Mouse (Mus musculus) left cerebral cortex, adult 11 months (tissue): ENCODE data around the gene Nlrc4.

ENCODE experiments used
- DNase-seq: peaks from one replicate; pipeline ENCODE4 v3.0.0; 2022; ENCODE audit warnings: low spot score

The Nlrc4 gene

DNA sequence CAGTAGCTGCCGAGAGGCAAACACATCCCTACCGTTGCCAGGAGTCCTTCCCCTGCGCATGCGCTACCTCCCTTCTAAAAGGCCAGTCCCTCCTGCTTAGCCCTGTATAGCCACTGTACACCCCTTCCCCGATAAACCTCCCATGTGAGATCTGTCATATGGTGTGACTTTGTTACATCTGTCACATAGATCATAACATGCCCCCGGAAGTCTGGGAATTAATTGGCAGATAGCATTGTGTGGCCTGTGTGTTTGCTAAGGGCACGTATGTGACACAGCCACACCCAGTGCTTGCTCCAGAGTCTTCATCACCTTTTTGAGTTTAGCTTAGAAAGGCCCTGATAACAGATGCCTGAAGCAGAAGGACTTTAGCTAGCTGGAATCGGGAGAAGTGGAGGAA is 28.9 kb downstream of the Nlrc4 start:
- no peak for DNase-seq

DNA sequence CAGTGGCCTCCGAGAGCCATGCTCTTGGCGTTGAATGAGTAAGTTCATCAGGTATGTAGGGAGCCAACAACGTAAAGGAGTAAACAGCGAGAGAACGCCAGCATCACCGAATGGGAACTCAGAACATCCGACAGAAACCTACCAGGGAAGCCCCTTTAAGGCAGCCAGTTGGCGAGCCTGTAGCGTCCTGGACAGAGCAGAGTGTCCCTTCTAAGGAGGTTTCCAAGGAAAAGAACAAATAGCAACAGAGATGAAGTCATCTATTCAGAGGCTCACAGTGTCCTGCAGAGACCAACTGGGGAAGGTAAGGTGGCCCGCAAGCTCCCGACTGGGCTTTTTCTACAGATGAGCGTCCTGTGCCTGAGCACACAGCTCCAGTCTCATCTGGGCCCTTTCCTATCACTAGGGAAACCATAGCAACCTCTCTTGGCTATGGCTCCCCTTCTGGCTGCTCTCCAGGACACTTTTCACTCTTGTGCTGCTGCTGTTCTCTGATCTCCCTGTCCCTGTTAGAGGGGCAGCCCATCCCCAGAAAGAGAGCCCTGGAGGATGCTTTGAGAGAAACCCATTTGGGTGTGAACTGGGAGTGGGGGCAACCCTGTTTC is 34.4 kb downstream of the Nlrc4 start:
- DNase-seq = no peak

- DNase-seq = no peak
These were observed 38.3 kb downstream of the Nlrc4 start for GRCm38 (mm10) chr17:74420656-74421055.

DNA sequence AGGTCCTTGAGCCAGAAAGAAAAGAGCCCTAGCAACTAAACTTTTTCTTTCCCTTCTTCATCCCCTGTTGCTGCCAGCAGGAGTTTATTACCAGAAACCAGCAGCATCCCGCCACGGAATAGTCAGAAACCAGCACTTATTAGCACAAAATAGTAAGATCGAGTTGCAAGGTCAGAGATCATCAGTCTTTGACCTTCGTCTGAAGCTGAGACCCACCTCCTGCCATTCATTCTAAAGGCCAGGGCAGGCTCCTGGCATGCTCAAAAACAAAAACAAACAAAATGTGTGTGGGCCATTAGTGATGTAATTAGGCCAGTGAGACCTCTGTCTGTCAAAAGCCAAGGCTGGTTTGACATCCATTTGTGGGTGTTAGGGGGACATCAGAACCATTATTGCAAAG is 40.8 kb downstream of the Nlrc4 start:
- DNase-seq = no peak

DNA sequence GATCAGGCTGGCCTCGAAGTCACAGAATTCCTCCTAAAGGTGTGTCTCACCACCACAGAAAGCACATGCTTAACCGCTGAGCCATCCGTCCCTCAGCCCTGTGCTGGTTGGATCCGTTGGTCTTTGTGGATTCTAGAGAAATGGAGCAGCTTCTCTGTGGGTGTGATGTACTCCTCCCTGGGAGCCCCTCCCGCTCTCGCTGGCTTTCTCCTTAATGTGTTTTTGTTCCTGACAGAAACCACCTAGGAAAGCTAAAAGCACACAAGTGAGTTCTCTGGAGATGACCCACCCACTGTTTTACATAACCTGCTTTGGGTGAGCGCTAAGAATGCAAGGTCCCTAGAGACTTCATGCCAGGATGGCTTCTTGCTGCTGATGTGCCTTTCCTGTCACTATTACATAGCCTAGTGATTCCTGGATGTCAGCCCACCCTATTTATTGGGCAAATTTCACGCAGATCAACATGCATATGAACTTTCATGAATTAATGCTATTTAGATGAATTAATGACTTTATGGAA is 42.0 kb downstream of the Nlrc4 start:
- no peak for DNase-seq

DNA sequence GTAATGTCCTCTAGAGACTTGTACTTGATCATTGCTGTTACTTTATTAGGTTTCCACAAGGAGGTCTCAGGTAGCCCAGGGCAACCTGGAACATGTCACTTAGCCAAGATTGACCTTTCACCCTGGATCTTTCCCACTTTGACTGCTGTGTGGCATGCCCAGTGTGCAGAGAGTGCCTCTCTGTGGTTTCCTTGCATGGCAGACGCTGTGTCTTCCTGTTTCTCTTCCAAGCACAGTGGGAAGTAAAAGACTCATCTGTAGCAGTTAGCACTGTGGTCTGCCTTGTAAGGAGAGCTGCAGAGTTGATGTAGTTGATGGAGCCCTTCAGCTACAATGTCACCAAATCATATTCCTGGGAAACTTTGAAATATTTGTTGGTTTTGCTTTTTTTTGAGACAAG is 44.3 kb downstream of the Nlrc4 start:
- DNase-seq = no peak

DNA sequence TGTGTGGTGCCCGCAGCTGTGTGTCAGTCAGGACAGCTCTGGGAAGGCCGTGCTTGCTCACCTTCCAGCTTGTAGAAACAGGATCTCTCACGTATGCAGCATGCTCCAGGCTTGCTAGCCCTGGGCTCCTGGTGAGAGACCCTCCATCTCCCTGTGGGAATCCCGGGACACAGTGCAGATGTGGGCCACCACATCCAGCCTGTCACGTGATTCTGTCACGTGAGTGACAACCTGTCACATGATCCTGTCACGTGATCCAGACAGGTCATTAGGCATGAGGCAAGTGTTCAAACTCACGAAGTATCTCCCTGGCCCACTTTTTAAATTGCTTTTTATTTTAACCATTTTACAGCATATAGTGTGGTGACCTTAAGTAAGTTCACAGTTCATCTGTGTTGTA is 45.6 kb downstream of the Nlrc4 start:
- no peak for DNase-seq

DNA sequence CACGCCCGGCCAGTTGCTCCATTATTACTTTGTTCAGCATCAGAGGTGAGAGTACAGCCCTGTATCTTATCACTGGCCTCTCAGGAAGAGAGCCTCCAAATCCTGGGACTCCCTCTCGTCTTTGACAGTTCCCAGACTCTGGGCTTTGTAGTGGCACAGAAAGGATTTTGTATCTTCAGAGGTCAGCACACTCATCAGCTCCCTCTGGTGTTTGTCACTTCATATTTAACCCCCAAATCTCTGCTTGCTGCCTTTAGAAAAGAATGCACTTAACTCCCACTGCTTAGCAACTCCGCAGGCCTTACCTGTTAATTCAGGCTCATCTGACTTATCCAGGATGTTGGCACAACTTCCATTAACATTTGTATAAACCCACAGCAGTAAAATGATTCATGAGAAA is 49.2 kb downstream of the Nlrc4 start:
- DNase-seq = no peak

DNA sequence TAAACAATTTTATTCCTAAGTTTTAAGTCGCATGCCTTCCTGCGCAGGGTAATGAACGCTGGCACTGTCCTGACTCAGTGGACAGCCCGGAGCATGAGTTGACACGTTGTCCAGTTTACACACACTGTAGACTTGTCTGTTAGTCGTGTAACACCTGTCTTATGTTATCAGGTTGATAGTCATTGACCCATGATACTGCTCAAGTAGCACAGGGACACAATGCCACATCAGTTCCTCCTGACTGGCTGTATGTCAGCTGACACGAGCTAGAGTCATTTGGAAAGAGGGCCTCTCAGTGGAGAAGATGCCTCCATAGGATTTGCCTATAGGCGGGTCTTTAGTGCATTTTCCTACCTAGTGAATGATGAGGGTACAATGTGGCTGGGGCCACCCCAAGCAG is 52.5 kb downstream of the Nlrc4 start:
- DNase-seq = no peak

- DNase-seq = no peak
These were observed 56.3 kb downstream of the Nlrc4 start for GRCm38 (mm10) chr17:74402486-74403222.

DNA sequence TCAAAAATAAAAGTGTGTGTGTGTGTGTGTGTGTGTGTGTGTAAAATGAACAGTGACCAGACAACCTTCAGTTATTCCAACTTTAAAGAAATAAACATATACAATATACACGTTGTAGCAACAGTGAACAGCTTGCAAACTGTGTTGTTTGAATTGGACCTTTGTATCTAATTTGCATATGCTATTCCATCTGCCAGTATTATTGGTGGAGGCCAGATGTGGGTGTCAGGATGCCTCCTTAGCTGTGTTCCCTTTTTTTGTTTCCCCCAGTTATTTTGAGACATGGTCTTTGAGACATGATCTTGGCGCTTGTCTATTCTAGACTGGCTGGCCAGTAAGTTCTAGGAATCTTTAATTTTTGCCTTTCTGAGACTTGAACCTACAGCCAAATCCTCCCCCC is 61.8 kb downstream of the Nlrc4 start:
- no peak for DNase-seq

DNA sequence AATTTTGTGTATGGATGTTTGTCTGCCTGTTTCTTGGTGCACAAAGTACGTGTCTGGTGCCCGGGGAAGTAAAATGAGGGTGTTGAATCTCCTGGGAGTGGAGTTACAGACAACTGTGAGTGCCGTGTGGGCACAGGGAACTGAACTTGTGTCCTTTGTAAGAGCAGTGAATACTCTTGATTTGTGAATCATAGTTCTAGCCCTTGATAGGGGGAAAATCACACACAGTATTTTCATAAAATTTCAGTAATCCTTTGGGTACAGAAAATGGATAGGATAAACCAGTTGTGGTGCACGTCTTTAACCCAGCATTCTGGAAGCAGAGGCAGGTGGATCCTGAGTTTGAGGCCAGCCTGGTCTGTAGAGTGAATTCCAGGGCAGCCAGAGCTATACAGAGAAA is 62.2 kb downstream of the Nlrc4 start:
- no peak for DNase-seq

GRCm38 (mm10) chr17:74395383-74396065 is 63.4 kb downstream of the Nlrc4 start, which contains the start of gene Slc30a6:
TSS of gene Slc30a6 (plus strand) at chr17:74395608.
- peak; percentile 94 for DNase-seq

DNA sequence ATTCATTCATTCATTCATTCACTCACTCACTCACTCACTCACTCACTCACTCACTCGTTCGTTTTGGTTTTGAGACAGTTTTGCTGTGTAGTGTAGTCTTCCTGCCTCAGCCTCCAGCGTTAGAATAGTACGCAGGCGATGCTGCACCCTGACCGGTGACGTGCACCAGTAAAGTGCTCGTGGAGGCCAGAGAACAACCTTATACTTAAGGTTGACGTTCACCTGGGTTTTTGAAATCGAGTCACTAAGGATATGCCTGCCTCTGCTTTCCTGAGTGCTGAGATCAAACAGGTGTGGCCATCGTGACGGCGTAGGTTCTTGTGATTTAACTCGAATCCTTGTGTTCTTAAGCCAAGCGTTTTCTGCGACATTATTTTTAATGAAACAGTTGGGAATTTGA is 64.1 kb downstream of the Nlrc4 start:
- no peak for DNase-seq

DNA sequence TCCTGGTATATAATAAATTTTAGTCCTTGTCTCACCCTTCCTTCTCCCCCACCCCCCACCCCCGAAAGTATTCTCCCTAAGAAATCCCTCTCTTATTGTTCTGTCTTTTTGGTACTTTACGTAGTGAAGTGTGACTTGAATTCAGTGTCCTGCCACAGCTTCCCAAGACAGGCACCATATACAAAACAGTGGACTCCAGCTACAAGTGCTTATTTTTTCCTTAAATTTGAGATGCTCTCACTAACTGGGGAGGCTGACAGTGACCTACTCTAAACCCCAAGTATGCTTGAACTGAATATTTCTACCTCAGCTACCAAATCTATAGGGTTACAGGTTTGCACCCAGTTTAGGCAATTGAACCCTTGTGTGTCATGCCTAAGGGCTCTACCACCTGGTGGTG is 64.6 kb downstream of the Nlrc4 start:
- DNase-seq = no peak

GRCm38 (mm10) chr17:74389847-74390246 is 69.1 kb downstream of the Nlrc4 start:
- DNase-seq = no peak

- no peak for DNase-seq
These were observed 72.3 kb downstream of the Nlrc4 start for GRCm38 (mm10) chr17:74386657-74387056.

DNA sequence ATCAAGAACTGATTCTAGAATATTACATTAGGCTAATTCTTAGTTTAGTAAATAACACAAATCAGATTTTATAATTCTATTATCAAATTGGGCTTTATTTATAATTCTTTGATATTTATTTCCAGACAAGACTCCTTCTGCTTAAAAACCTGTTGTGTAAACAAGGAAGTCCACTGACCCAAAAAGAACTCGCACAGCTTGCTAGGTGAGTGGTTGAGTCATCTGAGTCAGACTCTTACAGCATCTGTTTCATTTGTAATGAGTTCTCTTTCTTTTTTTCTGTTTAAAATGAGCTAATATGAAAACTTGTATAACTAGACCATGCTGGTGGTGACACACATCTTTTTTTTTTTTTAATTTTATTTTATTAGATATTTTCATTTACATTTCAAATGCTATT is 82.0 kb downstream of the Nlrc4 start:
- DNase-seq = no peak
